Mouse (Mus musculus): Measurements from ENCODE around the gene Nudt14. TPM values are rescaled to one million over a fixed set of nuclear protein-coding genes. Genes with fewer than 3 reads are reported as not detected.

The Nudt14 gene
- polyA plus RNA-seq, 1 experiment from 2014 or later: 53.2 TPM

- H3K9me3 ChIP-seq (ENCODE audit: control insufficient read depth, low read length): no peaks in the 10 kb centered on the region
- WGBS: 38% methylated on average over 16 of the region's 16 CpGs
- H3K36me3 ChIP-seq (ENCODE audit: control insufficient read depth, insufficient read depth, low read length): no peaks in the 10 kb centered on the region
- no peaks in the 10 kb centered on the region for H3K27me3 ChIP-seq (ENCODE audit: control insufficient read depth, insufficient read depth, low read length)
- H3K4me3 ChIP-seq (replicated peaks; ENCODE audit: low read depth, low read length): no peak overlapping the region
- H3K4me1 ChIP-seq (ENCODE audit: control insufficient read depth, insufficient read depth, low read length): peaks cover 6% of the 10 kb centered on the region; the same call in 1 of the 2 replicates
- no peak overlapping the region for H3K27ac ChIP-seq (replicated peaks; ENCODE audit: low read depth, low read length)
- DNase-seq: peak; percentile 33
- H3K4me2 ChIP-seq (ENCODE audit: low read length): peak overlapping the region; percentile 34
- peak; percentile 55; the same call in 1 of the 2 replicates for ATAC-seq (ENCODE audit: low FRiP score, low TSS enrichment)
- H3K9ac ChIP-seq (replicated peaks; ENCODE audit: low read length): peak overlapping the region; percentile 23; the same call in 1 of the 2 replicates
Observed at GRCm38 (mm10) chr12:112897522-112898212, 44.3 kb downstream of the Nudt14 start.

- H3K27me3 ChIP-seq (ENCODE audit: control insufficient read depth, insufficient read depth, low read length): no peaks in the 10 kb centered on the region
- no peak overlapping the region for H3K4me2 ChIP-seq (ENCODE audit: low read length)
- H3K36me3 ChIP-seq (ENCODE audit: control insufficient read depth, insufficient read depth, low read length): no peaks in the 10 kb centered on the region
- H3K4me1 ChIP-seq (ENCODE audit: control insufficient read depth, insufficient read depth, low read length): peaks cover 6% of the 10 kb centered on the region; the same call in 1 of the 2 replicates
- no peak overlapping the region for H3K4me3 ChIP-seq (replicated peaks; ENCODE audit: low read depth, low read length)
- no peaks in the 10 kb centered on the region for H3K9me3 ChIP-seq (ENCODE audit: control insufficient read depth, low read length)
- H3K9ac ChIP-seq (replicated peaks; ENCODE audit: low read length): no peak overlapping the region
- ATAC-seq (ENCODE audit: low FRiP score, low TSS enrichment) (no peak), DNase-seq (no peak)
- H3K27ac ChIP-seq (replicated peaks; ENCODE audit: low read depth, low read length): 0 out of 2 replicates have a peak overlapping the region, but pooled peaks have one; percentile 14
- 76% methylated on average over 4 of the region's 4 CpGs for WGBS
Observed at GRCm38 (mm10) chr12:112894969-112895368, 47.0 kb downstream of the Nudt14 start.

GRCm38 (mm10) chr12:112894303-112894884 is 47.5 kb downstream of the Nudt14 start:
- ATAC-seq (ENCODE audit: low FRiP score, low TSS enrichment) (no peak), DNase-seq (no peak)
- H3K36me3 ChIP-seq (ENCODE audit: control insufficient read depth, insufficient read depth, low read length): no peaks in the 10 kb centered on the region
- peaks cover 6% of the 10 kb centered on the region; the same call in 1 of the 2 replicates for H3K4me1 ChIP-seq (ENCODE audit: control insufficient read depth, insufficient read depth, low read length)
- H3K9ac ChIP-seq (replicated peaks; ENCODE audit: low read length): no peak overlapping the region
- no peak overlapping the region for H3K4me3 ChIP-seq (replicated peaks; ENCODE audit: low read depth, low read length)
- H3K9me3 ChIP-seq (ENCODE audit: control insufficient read depth, low read length): no peaks in the 10 kb centered on the region
- no peak overlapping the region for H3K4me2 ChIP-seq (ENCODE audit: low read length)
- no peak overlapping the region for H3K27ac ChIP-seq (replicated peaks; ENCODE audit: low read depth, low read length)
- no peaks in the 10 kb centered on the region for H3K27me3 ChIP-seq (ENCODE audit: control insufficient read depth, insufficient read depth, low read length)
- WGBS: 74% methylated on average over 11 of the region's 11 CpGs

GRCm38 (mm10) chr12:112885465-112885864 is 56.5 kb downstream of the Nudt14 start:
- ATAC-seq (ENCODE audit: low FRiP score, low TSS enrichment) (no peak), DNase-seq (no peak)
- no peaks in the 10 kb centered on the region for H3K9me3 ChIP-seq (ENCODE audit: control insufficient read depth, low read length)
- H3K4me2 ChIP-seq (ENCODE audit: low read length): no peak overlapping the region
- H3K27me3 ChIP-seq (ENCODE audit: control insufficient read depth, insufficient read depth, low read length): no peaks in the 10 kb centered on the region
- 62% methylated on average over 7 of the region's 7 CpGs for WGBS
- H3K9ac ChIP-seq (replicated peaks; ENCODE audit: low read length): no peak overlapping the region
- H3K4me1 ChIP-seq (ENCODE audit: control insufficient read depth, insufficient read depth, low read length): no peaks in the 10 kb centered on the region
- no peaks in the 10 kb centered on the region for H3K36me3 ChIP-seq (ENCODE audit: control insufficient read depth, insufficient read depth, low read length)
- no peak overlapping the region for H3K27ac ChIP-seq (replicated peaks; ENCODE audit: low read depth, low read length)
- no peak overlapping the region for H3K4me3 ChIP-seq (replicated peaks; ENCODE audit: low read depth, low read length)

Small RNA genes lying within 50 kb of the gene (microRNA-seq; reads per million reads assigned to microRNA genes)
- not detected for gene Mir6941

Other genes with a start within 250 kb of the Nudt14 start
- gene Cep170b, start 221.7 kb downstream of the Nudt14 start, polyA plus RNA-seq (2014; fragmentation: Nextera tagmentation; extraction: Ambion mirVana): 31.7 and 33.7 TPM in 2 replicates
- gene Pld4, start 181.5 kb downstream of the Nudt14 start, polyA plus RNA-seq (2014; fragmentation: Nextera tagmentation; extraction: Ambion mirVana): 3.3 and 6.0 TPM in 2 replicates
- gene Ahnak2, start 139.5 kb downstream of the Nudt14 start, polyA plus RNA-seq (2014; fragmentation: Nextera tagmentation; extraction: Ambion mirVana): 0.62 and 0.75 TPM in 2 replicates
- gene Clba1, start 133.2 kb downstream of the Nudt14 start, polyA plus RNA-seq (2014; fragmentation: Nextera tagmentation; extraction: Ambion mirVana): 21.4 and 23.1 TPM in 2 replicates
- gene Cdca4, start 112.7 kb downstream of the Nudt14 start, polyA plus RNA-seq (2014; fragmentation: Nextera tagmentation; extraction: Ambion mirVana): 45.0 and 60.8 TPM in 2 replicates
- gene Gpr132, start 73.9 kb downstream of the Nudt14 start, polyA plus RNA-seq (2014; fragmentation: Nextera tagmentation; extraction: Ambion mirVana): 0.08 TPM in 1 of 2 replicates, not detected in the other
- gene Jag2, start 12.3 kb downstream of the Nudt14 start, polyA plus RNA-seq (2014; fragmentation: Nextera tagmentation; extraction: Ambion mirVana): 15.1 and 18.5 TPM in 2 replicates
- 49.8 and 54.3 TPM in 2 replicates for gene Btbd6, start 34.4 kb upstream of the Nudt14 start, polyA plus RNA-seq (2014; fragmentation: Nextera tagmentation; extraction: Ambion mirVana)
- 37.7 and 55.1 TPM in 2 replicates for gene Brf1, start 58.6 kb upstream of the Nudt14 start, polyA plus RNA-seq (2014; fragmentation: Nextera tagmentation; extraction: Ambion mirVana)
- 28.7 and 32.5 TPM in 2 replicates for gene Pacs2, start 72.4 kb upstream of the Nudt14 start, polyA plus RNA-seq (2014; fragmentation: Nextera tagmentation; extraction: Ambion mirVana)
- 0.43 TPM in 1 of 2 replicates, not detected in the other for gene Tex22, start 132.4 kb upstream of the Nudt14 start, polyA plus RNA-seq (2014; fragmentation: Nextera tagmentation; extraction: Ambion mirVana)
- 20.8 and 22.0 TPM in 2 replicates for gene Mta1, start 156.2 kb upstream of the Nudt14 start, polyA plus RNA-seq (2014; fragmentation: Nextera tagmentation; extraction: Ambion mirVana)
- gene Crip2, start 198.1 kb upstream of the Nudt14 start, polyA plus RNA-seq (2014; fragmentation: Nextera tagmentation; extraction: Ambion mirVana): 297 and 329 TPM in 2 replicates
- 16.5 and 26.8 TPM in 2 replicates for gene Crip1, start 204.2 kb upstream of the Nudt14 start, polyA plus RNA-seq (2014; fragmentation: Nextera tagmentation; extraction: Ambion mirVana)
- gene Tedc1, start 214.3 kb upstream of the Nudt14 start, polyA plus RNA-seq (2014; fragmentation: Nextera tagmentation; extraction: Ambion mirVana): 11.9 and 14.1 TPM in 2 replicates
- 24.5 and 61.9 TPM in 2 replicates for gene Tmem121, start 243.8 kb upstream of the Nudt14 start, polyA plus RNA-seq (2014; fragmentation: Nextera tagmentation; extraction: Ambion mirVana)

Measured in midbrain, embryonic 14.5 days (tissue).